Mouse (Mus musculus): Measurements from ENCODE around the gene Gm10803. TPM values are rescaled to one million over a fixed set of nuclear protein-coding genes. Genes with fewer than 3 reads are reported as not detected.

The Gm10803 gene
- polyA plus RNA-seq, 1 experiment from 2014 or later: not detected

DNA sequence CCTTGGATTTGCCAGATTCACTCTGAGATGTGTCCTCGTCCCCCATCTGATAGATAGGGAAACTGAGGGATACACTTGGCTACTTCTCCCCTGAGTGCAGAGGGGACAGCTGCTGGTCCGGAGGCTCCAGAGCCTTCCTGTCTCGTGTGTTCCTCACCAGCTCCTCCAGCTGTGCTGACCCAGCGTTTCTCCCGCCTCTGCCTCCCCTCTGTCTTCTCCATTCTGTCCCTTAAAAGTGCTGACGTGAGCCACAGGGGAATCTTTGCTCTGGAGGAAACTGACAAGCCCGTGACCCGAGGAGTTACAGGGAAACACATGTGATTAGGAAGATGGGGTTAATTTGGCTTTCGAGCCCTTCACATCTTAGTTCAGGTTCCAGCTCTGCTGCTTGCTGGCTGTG, 39.4 kb downstream of the Gm10803 start:
- H3K4me1 ChIP-seq: peaks cover 48% of the 10 kb centered on the region
- no peaks in the 10 kb centered on the region for H3K36me3 ChIP-seq
- H3K27ac ChIP-seq: peak overlapping the region; percentile 59
- 53% methylated on average over 9 of the region's 9 CpGs for WGBS
- no peaks in the 10 kb centered on the region for H3K9me3 ChIP-seq (replicated peaks)
- H3K27me3 ChIP-seq (ENCODE audit: low read depth, poor library complexity, severe bottlenecking): peaks cover 58% of the 10 kb centered on the region
- H3K4me3 ChIP-seq: no peak overlapping the region
- no peak for DNase-seq (ENCODE audit: low spot score)

DNA sequence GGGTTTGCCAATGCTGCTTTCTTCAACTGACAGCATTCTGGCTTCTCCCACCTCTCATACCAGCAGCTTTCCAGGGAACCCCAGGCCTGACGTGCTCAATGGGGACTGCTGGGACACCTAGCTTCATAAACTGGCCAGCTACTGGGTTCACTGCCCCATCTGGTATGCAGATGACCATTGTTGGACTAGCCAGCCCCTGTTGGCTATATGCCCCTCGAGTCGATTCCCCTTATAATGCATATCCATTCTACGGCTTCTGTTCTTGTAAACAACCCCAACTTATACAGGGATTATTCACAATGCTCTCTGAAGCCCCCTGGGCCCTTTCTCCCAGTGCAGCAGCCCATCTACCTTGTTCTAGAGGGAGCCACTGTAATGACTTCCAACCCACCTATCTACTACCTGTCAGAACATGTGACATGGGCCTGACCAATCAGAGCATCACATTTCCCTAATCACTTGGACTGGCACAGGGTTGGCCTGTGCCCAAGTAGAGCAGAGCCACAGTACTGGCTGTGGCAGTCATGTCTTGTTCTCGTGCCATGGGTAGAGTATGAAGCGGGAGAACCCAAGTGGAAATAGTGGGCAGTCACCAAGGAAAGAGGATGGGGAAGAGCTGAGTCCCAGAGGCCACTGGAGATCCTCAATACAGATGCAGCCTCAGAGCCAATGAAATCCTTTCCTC, 44.4 kb downstream of the Gm10803 start:
- H3K9me3 ChIP-seq (replicated peaks): no peaks in the 10 kb centered on the region
- peaks cover 16% of the 10 kb centered on the region for H3K4me1 ChIP-seq
- 94% methylated on average over 6 of the region's 6 CpGs for WGBS
- peaks cover 51% of the 10 kb centered on the region for H3K27me3 ChIP-seq (ENCODE audit: low read depth, poor library complexity, severe bottlenecking)
- no peaks in the 10 kb centered on the region for H3K36me3 ChIP-seq
- no peak overlapping the region for H3K27ac ChIP-seq
- no peak for DNase-seq (ENCODE audit: low spot score)
- no peak overlapping the region for H3K4me3 ChIP-seq

DNA sequence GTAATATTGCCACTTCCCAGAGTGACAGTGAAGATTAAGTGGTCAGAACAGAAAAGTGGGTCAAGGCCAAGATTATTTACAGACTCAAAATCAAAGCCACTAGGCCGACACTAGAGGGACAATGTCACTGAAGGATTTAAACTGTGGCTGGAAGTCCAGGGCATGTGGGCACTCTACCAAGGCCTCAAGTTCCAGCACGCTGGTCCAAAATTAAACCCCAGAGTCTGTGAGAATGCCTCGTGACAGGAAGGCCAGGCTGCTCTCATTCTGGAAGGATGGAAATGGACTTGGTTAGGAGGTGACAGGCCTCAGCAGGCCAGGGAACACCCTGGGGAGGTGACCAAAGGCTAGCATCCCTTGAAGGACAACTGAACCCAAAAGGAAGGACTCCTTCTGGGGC, 48.4 kb downstream of the Gm10803 start:
- WGBS: 75% methylated on average over 3 of the region's 3 CpGs

DNA sequence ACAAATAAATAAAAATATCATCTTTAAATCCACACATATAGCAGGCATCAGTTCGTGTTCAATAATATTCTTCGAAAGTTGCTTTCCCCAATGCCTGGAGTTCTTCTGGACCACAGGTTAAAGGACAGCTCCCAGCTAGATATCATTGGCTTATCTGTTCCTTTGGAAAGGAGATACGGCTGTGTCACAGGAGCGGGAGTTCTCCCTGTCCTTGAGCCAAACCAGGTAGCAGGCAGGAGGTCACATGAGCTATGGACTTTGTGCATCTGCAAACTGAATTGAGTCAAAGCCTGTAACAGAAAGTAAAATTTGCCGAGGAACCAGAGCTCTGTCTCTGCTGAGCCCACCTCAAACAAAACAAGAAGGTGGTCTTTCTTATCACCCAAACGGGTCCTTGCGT, 52.7 kb downstream of the Gm10803 start:
- WGBS: 94% methylated on average over 7 of the region's 7 CpGs
- peaks cover 59% of the 10 kb centered on the region for H3K27me3 ChIP-seq (ENCODE audit: low read depth, poor library complexity, severe bottlenecking)
- no peak for DNase-seq (ENCODE audit: low spot score)
- H3K9me3 ChIP-seq (replicated peaks): no peaks in the 10 kb centered on the region
- no peak overlapping the region for H3K27ac ChIP-seq
- H3K4me3 ChIP-seq: no peak overlapping the region
- H3K4me1 ChIP-seq: peaks cover 49% of the 10 kb centered on the region
- H3K36me3 ChIP-seq: no peaks in the 10 kb centered on the region

More for the DNA sequence above, 48.4 kb downstream of the Gm10803 start:
- H3K4me1 ChIP-seq: peaks cover 17% of the 10 kb centered on the region
- no peaks in the 10 kb centered on the region for H3K9me3 ChIP-seq (replicated peaks)
- H3K36me3 ChIP-seq: no peaks in the 10 kb centered on the region
- no peak overlapping the region for H3K27ac ChIP-seq
- no peak overlapping the region for H3K4me3 ChIP-seq
- H3K27me3 ChIP-seq (ENCODE audit: low read depth, poor library complexity, severe bottlenecking): peaks cover 61% of the 10 kb centered on the region
- no peak for DNase-seq (ENCODE audit: low spot score)

Other genes starting within 250 kb of the Gm10803 start
- gene Tspan18, start 226.1 kb upstream of the Gm10803 start, polyA plus RNA-seq (2016; fragmentation: Nextera tagmentation; extraction: Ambion mirVana): 9.9 and 13.4 TPM in 2 replicates
- 4.1 and 7.2 TPM in 2 replicates for gene Cd82, start 97.4 kb upstream of the Gm10803 start, polyA plus RNA-seq (2016; fragmentation: Nextera tagmentation; extraction: Ambion mirVana)
- gene Alx4, start 81.8 kb downstream of the Gm10803 start, polyA plus RNA-seq (2016; fragmentation: Nextera tagmentation; extraction: Ambion mirVana): 12.5 and 14.8 TPM in 2 replicates

All from limb, embryonic 10.5 days (tissue).